Mouse (Mus musculus) liver, embryonic 14.5 days (tissue): ENCODE measurements at regions not wholly inside any gene's neighbourhood (a gene's known extent, or its start where the extent isn't known, plus 50 kb on each side); places are given as distances from the start of the nearest gene placed in this dataset.

Experiments
- ATAC-seq: fragments of 200-750 bp; cut with Nextera tagmentation; 2 replicates; pipeline ENCODE4 v1.8.0; 2017; ENCODE audit warnings: moderate number of reproducible peaks, mild to moderate bottlenecking, moderate library complexity; ENCODE audit not compliant: insufficient read depth
- DNase-seq, 3 experiments: peaks; one replicate each; pipeline ENCODE4 v3.0.0-alpha.2; 2012 to 2013; ENCODE audit warnings: low read depth in 3 of 3, low spot score in 3 of 3
- H3K27ac ChIP-seq: fragments of 300-500 bp; sonication (generic); 2 replicates; pipeline ENCODE4 v1.5.1; 2014; ENCODE audit warnings: moderate library complexity, mild to moderate bottlenecking, control low read depth, inconsistent platforms
- H3K27me3 ChIP-seq: fragments of 300-500 bp; sonication (generic); 2 replicates; pipeline ENCODE4 v1.6.1; 2014; ENCODE audit warnings: mild to moderate bottlenecking, low read length, moderate library complexity; ENCODE audit not compliant: control insufficient read depth, insufficient read depth
- H3K36me3 ChIP-seq: fragments of 300-500 bp; sonication (generic); replicated peaks from 2 replicates; pipeline ENCODE4 v1.6.1; 2014; ENCODE audit warnings: low read depth; ENCODE audit not compliant: control insufficient read depth, insufficient read depth
- H3K4me1 ChIP-seq, 2 experiments: fragments of 200-500 bp in 1 of 2; fragments of 300-500 bp in 1 of 2; sonication (generic) in 1 of 2; replicated peaks; 2 replicates each; pipeline ENCODE4 v1.6.1; 2012 to 2014; ENCODE audit warnings: antibody characterized with exemption in 1 of 2, inconsistent platforms in 1 of 2, low read length in 1 of 2; ENCODE audit not compliant: control insufficient read depth in 2 of 2, insufficient read depth in 2 of 2
- H3K4me2 ChIP-seq: fragments of 300-500 bp; sonication (generic); 2 replicates; pipeline ENCODE4 v1.6.1; 2014; ENCODE audit warnings: low read depth, mild to moderate bottlenecking, control low read depth, moderate library complexity
- H3K4me3 ChIP-seq, 2 experiments: fragments of 200-500 bp in 1 of 2; fragments of 300-500 bp in 1 of 2; sonication (generic) in 1 of 2; 2 replicates each; pipeline ENCODE4 v1.5.1; 2012 to 2014; ENCODE audit warnings: low read depth in 2 of 2, low read length in 2 of 2, mild to moderate bottlenecking in 2 of 2, control low read depth in 1 of 2, inconsistent platforms in 1 of 2, moderate library complexity in 1 of 2; ENCODE audit not compliant: insufficient read depth in 1 of 2
- H3K9ac ChIP-seq: fragments of 300-500 bp; sonication (generic); replicated peaks from 2 replicates; pipeline ENCODE4 v1.6.1; 2014; ENCODE audit warnings: mild to moderate bottlenecking, control low read depth, moderate library complexity
- H3K9me3 ChIP-seq: fragments of 300-500 bp; sonication (generic); 2 replicates; pipeline ENCODE4 v1.6.1; 2016; ENCODE audit warnings: low read length, mixed read lengths; ENCODE audit not compliant: control insufficient read depth
- CTCF ChIP-seq: IDR thresholded peaks from 2 replicates; pipeline ENCODE4 v1.5.1; 2016; ENCODE audit warnings: antibody characterized with exemption, low read depth, control low read depth
- EP300 ChIP-seq: IDR thresholded peaks from 2 replicates; pipeline ENCODE4 v1.6.1; 2016; ENCODE audit warnings: antibody characterized with exemption, low read depth
- WGBS: fragments of 180-500 bp; shearing (Covaris S2); extraction: QIAGEN DNeasy Blood & Tissue Kit; methylation state at CpG from one replicate; pipeline ENCODE4 v1.1.7; 2014; ENCODE audit not compliant: insufficient replicate concordance; 5-methylcytosine and 5-hydroxymethylcytosine counted together

- ATAC-seq: no peak
- H3K27ac ChIP-seq: no peak overlapping the region
- no peak overlapping the region for H3K4me2 ChIP-seq
- no peaks in the 10 kb centered on the region for H3K4me1 ChIP-seq
- no peak for DNase-seq
- no peaks in the 10 kb centered on the region for H3K36me3 ChIP-seq
- no peaks in the 10 kb centered on the region for H3K9me3 ChIP-seq
- TF ChIP-seq EP300 (no peak), CTCF (no peak)
- H3K9ac ChIP-seq: no peak overlapping the region
- H3K27me3 ChIP-seq: no peaks in the 10 kb centered on the region
- no peak overlapping the region for H3K4me3 ChIP-seq
- 56% methylated on average over 9 of the region's 9 CpGs for WGBS
Measured at GRCm38 (mm10) chr10:98146998-98147863, 420.7 kb upstream of the C030005K15Rik start.

GRCm38 (mm10) chr10:98155982-98156381 lies 429.4 kb upstream of the C030005K15Rik start:
- no peaks in the 10 kb centered on the region for H3K9me3 ChIP-seq
- no peaks in the 10 kb centered on the region for H3K36me3 ChIP-seq
- no peaks in the 10 kb centered on the region for H3K4me1 ChIP-seq
- no peak for TF ChIP-seq CTCF
- TF ChIP-seq EP300: no peak
- ATAC-seq: no peak
- H3K27me3 ChIP-seq: no peaks in the 10 kb centered on the region
- H3K4me2 ChIP-seq: no peak overlapping the region
- WGBS: 14% methylated on average over 2 of the region's 2 CpGs
- H3K27ac ChIP-seq: no peak overlapping the region
- DNase-seq: no peak
- no peak overlapping the region for H3K4me3 ChIP-seq
- H3K9ac ChIP-seq: no peak overlapping the region

GRCm38 (mm10) chr10:98185666-98186065 lies 459.1 kb upstream of the C030005K15Rik start:
- WGBS: 53% methylated on average over 3 of the region's 3 CpGs
- ATAC-seq: no peak

GRCm38 (mm10) chr10:98196852-98197251 lies 470.3 kb upstream of the C030005K15Rik start:
- no peak overlapping the region for H3K4me2 ChIP-seq
- H3K27ac ChIP-seq: no peak overlapping the region
- H3K9me3 ChIP-seq: no peaks in the 10 kb centered on the region
- no peak overlapping the region for H3K4me3 ChIP-seq
- DNase-seq: no peak
- no peak for TF ChIP-seq CTCF
- no peak for TF ChIP-seq EP300
- no peak overlapping the region for H3K9ac ChIP-seq
- H3K27me3 ChIP-seq: no peaks in the 10 kb centered on the region
- 51% methylated on average over 4 of the region's 4 CpGs for WGBS
- no peak for ATAC-seq
- H3K36me3 ChIP-seq: no peaks in the 10 kb centered on the region
- no peaks in the 10 kb centered on the region for H3K4me1 ChIP-seq

More at GRCm38 (mm10) chr10:98185666-98186065, 459.1 kb upstream of the C030005K15Rik start:
- DNase-seq: no peak
- Histone ChIP-seq H3K4me1 (no peaks in the 10 kb centered on the region), H3K4me2 (no peak overlapping the region), H3K4me3 (no peak overlapping the region), H3K27ac (no peak overlapping the region), H3K27me3 (no peaks in the 10 kb centered on the region), H3K9me3 (no peaks in the 10 kb centered on the region), H3K36me3 (no peaks in the 10 kb centered on the region), H3K9ac (no peak overlapping the region)
- no peak for TF ChIP-seq EP300
- TF ChIP-seq CTCF: no peak

GRCm38 (mm10) chr10:98210246-98210645 lies 483.7 kb upstream of the C030005K15Rik start:
- Histone ChIP-seq H3K4me2 (no peak overlapping the region), H3K9me3 (no peaks in the 10 kb centered on the region), H3K4me1 (no peaks in the 10 kb centered on the region), H3K27me3 (no peaks in the 10 kb centered on the region), H3K27ac (no peak overlapping the region), H3K4me3 (no peak overlapping the region), H3K36me3 (no peaks in the 10 kb centered on the region), H3K9ac (no peak overlapping the region)
- DNase-seq (no peak), ATAC-seq (no peak)
- WGBS: 40% methylated on average over 2 of the region's 2 CpGs
- TF ChIP-seq EP300 (no peak), CTCF (no peak)
